Mouse (Mus musculus) kidney, adult 10 weeks (tissue): ENCODE results near the gene Olfr1219. TPM values are rescaled to one million over a fixed set of nuclear protein-coding genes. Genes with fewer than 3 reads are reported as not detected.

Experiments used
- polyA plus RNA-seq: library from polyadenylated mRNA; stranded (reverse); fragments of 350-450 nt; fragmentation: Illumina TruSeq; extraction: RNeasy Lipid Tissue Mini Kit (QIAGEN cat#74804); gene quantifications from one replicate; pipeline ENCODE4 v1.2.3, GENCODE M21; 2014; ENCODE audit warnings: low read depth, low replicate concordance

The Olfr1219 gene
- polyA plus RNA-seq: not detected

GRCm38 (mm10) chr2:89083413-89083812 lies at the start of gene Olfr1219:
Gene Olfr1219, minus strand, starts transcription at chr2:89083513.

DNA sequence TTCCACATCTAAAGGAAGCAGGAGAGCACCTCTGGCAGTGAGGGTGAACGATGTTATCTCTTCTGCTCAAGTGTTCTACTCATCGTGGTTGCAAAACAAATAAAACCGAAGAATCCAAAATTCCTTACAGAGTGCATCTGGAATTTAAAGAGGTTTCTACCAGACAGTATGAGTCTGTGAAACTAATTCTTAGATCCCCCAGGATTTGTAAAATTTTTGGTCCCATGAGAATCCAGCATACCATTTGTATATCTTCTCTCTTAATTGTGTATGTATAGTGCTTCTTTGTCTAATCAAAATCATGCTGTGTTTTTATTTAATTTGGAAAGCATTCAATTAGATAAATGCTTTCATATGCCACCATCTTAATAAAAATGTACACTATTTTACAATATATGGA lies 49.6 kb upstream of the Olfr1219 start, which contains the start of gene Olfr1222:
Gene Olfr1222, minus strand, starts transcription at position 101 of the 400 bp plus-strand sequence.

GRCm38 (mm10) chr2:89117183-89117582 lies 33.9 kb upstream of the Olfr1219 start, which contains the start of gene Olfr1221:
Gene Olfr1221, minus strand, starts transcription at chr2:89117283.

GRCm38 (mm10) chr2:89106735-89107134 lies 23.4 kb upstream of the Olfr1219 start, which contains the start of gene Olfr1220:
Gene Olfr1220, minus strand, starts transcription at chr2:89106835.

DNA sequence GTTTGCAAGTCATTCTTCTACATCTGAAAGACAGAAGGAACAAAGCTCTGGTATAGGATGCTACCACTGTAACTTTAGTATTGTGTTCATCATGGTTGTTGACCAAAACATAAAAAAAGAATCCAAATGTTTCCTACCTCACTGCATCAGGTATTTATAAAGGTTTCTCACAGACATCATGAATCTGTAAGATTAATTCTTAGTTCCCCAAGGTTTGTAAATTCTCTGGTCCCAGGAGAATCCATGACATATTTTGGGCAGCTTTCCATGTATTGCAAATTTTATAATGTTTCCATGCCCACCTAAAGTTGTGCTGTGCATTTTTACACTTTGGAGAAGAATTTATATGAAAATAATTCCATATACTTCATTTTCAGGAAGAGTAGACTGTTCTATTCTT lies 22.2 kb downstream of the Olfr1219 start, which contains the start of gene Olfr1218:
Gene Olfr1218, minus strand, starts transcription at position 101 of the 400 bp plus-strand sequence.

GRCm38 (mm10) chr2:89031965-89032364 lies 51.3 kb downstream of the Olfr1219 start, which contains the start of gene Olfr1217:
Gene Olfr1217, minus strand, starts transcription at chr2:89032065.

Other genes starting within 250 kb of the Olfr1219 start
- gene Olfr1204, start 234.2 kb downstream of the Olfr1219 start, polyA plus RNA-seq: not detected
- not detected for gene Olfr1206, start 220.3 kb downstream of the Olfr1219 start, polyA plus RNA-seq
- gene Olfr1208, start 181.2 kb downstream of the Olfr1219 start, polyA plus RNA-seq: not detected
- gene Olfr1209, start 168.4 kb downstream of the Olfr1219 start, polyA plus RNA-seq: not detected
- not detected for gene Olfr1211, start 145.4 kb downstream of the Olfr1219 start, polyA plus RNA-seq
- not detected for gene Olfr1212, start 129.5 kb downstream of the Olfr1219 start, polyA plus RNA-seq
- gene Gm13762, start 103.2 kb downstream of the Olfr1219 start, polyA plus RNA-seq: not detected
- gene Olfr1214, start 90.9 kb downstream of the Olfr1219 start, polyA plus RNA-seq: not detected
- not detected for gene Olfr1215, start 76.5 kb downstream of the Olfr1219 start, polyA plus RNA-seq
- not detected for gene Olfr1216, start 65.2 kb downstream of the Olfr1219 start, polyA plus RNA-seq
- not detected for gene Olfr1217, start 51.4 kb downstream of the Olfr1219 start, polyA plus RNA-seq
- gene Olfr1218, start 22.3 kb downstream of the Olfr1219 start, polyA plus RNA-seq: not detected
- not detected for gene Olfr1220, start 23.3 kb upstream of the Olfr1219 start, polyA plus RNA-seq
- not detected for gene Olfr1221, start 33.8 kb upstream of the Olfr1219 start, polyA plus RNA-seq
- not detected for gene Olfr1222, start 49.5 kb upstream of the Olfr1219 start, polyA plus RNA-seq
- not detected for gene Olfr1223, start 68.0 kb upstream of the Olfr1219 start, polyA plus RNA-seq
- gene Olfr1224-ps1, start 80.6 kb upstream of the Olfr1219 start, polyA plus RNA-seq: not detected
- gene Olfr1225, start 91.2 kb upstream of the Olfr1219 start, polyA plus RNA-seq: not detected
- not detected for gene Olfr1226, start 116.5 kb upstream of the Olfr1219 start, polyA plus RNA-seq
- not detected for gene Olfr1228, start 170.5 kb upstream of the Olfr1219 start, polyA plus RNA-seq
- not detected for gene Olfr1229, start 204.5 kb upstream of the Olfr1219 start, polyA plus RNA-seq
- not detected for gene Olfr1230, start 213.8 kb upstream of the Olfr1219 start, polyA plus RNA-seq
- not detected for gene Olfr1231, start 223.6 kb upstream of the Olfr1219 start, polyA plus RNA-seq
- gene Olfr1232, start 246.2 kb upstream of the Olfr1219 start, polyA plus RNA-seq: not detected